Mouse (Mus musculus): ENCODE measurements at regions not wholly inside any gene's neighbourhood (a gene's known extent, or its start where the extent isn't known, plus 50 kb on each side); places are given as distances from the start of the nearest gene placed in this dataset.

DNA sequence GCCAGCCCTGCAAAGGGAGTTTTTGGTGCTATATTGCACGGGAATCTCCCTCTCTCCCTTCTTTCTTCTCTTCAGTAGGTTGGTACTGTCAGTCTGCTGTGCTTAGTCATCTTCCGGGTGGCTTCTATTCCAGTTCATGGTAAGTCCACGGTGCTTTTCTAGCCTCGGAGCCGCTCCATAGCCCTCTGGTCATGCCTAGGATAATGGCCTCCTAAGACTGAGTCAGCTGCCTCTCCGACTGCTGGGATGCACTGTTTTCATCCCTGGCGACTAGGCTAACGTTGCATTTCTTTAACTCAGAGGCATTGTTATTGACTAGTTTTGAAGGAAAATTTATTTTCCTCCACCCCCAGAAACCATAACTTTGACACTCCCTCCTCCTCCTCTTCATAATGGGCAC, 54.4 kb downstream of the Pcdh8 start:
- ChIA-PET POLR2A (no interaction called here), CTCF (interaction anchor here in 3 of 4 experiments (0.5 to 1.0 kb wide), 3 partner anchors 12 to 414 kb away, joined by 3 to 6 read pairs (median 5); no protein-coding TSS in a partner anchor)

DNA sequence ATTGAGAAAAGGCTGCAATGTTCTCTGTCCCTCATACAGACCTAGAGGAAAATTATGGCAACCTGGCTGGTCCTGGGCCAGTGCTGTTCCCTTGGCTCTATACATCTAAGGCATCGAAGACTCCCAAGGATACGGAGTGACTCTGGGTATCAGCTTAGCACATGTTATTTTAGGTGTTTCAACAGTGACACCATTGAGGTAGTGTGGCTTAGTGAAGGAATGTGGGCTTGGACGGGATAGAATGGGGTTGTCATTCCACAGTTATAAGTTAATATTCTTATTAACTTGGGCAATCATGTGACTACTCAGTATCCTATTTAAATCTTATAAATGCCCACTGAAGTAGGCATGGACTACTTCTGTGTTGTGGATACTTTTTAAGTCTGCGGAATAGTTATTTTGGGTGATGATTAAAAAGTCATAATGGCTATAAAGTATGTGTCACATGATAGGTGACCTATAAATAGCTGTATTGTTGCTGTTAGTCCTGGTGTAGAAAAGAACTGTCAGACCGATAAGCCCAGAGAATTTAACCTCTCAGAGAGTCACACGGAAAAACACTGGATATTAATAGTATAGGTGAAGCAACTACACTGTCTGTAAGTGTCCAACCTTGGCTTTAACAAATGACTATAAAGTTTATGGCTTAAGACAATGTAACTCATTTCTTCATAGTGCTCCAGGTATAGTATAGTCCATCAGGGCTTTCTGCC, 50.7 kb upstream of the Cnmd start:
- ChIA-PET CTCF (no interaction called here), POLR2A (no interaction called here)
